Mouse (Mus musculus) cortical plate, adult 2 months (tissue): ENCODE results near the gene Mocs3.

ENCODE experiments used
- CTCF ChIP-seq: fragments of 200-500 bp; IDR thresholded peaks from 2 replicates; pipeline ENCODE4 v1.5.1; 2011; ENCODE audit warnings: mild to moderate bottlenecking, control low read depth, low read length; ENCODE audit not compliant: insufficient read depth; ENCODE audit errors: extremely low read depth
- POLR2A ChIP-seq: fragments of 200-500 bp; IDR thresholded peaks from 2 replicates; pipeline ENCODE4 v1.6.1; 2011; ENCODE audit warnings: mild to moderate bottlenecking, low read length, control low read depth; ENCODE audit not compliant: insufficient read depth; ENCODE audit errors: extremely low read depth

DNA sequence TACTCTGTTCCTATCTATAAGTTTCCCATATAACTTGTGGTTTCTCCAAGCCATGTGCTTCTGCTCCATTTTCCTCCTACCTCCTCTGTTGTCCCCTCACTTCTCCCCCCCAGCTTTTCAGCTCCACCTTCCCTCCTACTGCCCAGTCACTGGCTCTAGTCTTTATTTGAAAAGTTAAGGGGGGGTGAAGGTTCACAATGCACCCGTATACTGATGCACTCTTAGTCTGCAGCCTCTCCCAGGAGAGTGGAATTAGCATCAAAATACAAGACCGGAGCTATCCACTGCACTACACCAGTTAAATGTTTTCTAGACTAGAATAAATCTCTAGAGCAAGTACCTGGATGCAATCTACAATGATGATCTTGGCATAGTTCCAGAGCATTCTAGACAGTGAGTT lies 34.7 kb upstream of the Mocs3 start:
- TF ChIP-seq CTCF (no peak), POLR2A (no peak)
